Mouse (Mus musculus) large intestine, adult 2 months (tissue): Measurements from ENCODE around the gene Nle1. TPM values are rescaled to one million over a fixed set of nuclear protein-coding genes. Genes with fewer than 3 reads are reported as not detected.

ENCODE experiments used
- DNase-seq: peaks from one replicate; pipeline ENCODE4 v3.0.0-alpha.2; 2012; ENCODE audit warnings: low read depth, low spot score
- WGBS: fragments of 180-500 bp; shearing (Covaris S2); methylation state at CpG from one replicate; pipeline ENCODE4 v1.1.7; 2018; 5-methylcytosine and 5-hydroxymethylcytosine counted together
- polyA plus RNA-seq: library from polyadenylated mRNA; depleted of rRNA; stranded (reverse); fragments of >200 nt; gene quantifications from 2 replicates; pipeline ENCODE4 v1.2.3, GENCODE M21; 2012

Nle1 gene
- polyA plus RNA-seq, 1 experiment: 27.7 TPM

- WGBS: 75% methylated on average over 5 of the region's 5 CpGs
- DNase-seq: no peak
Measured at GRCm38 (mm10) chr11:82874924-82875323, 33.3 kb downstream of the Nle1 start.

DNA sequence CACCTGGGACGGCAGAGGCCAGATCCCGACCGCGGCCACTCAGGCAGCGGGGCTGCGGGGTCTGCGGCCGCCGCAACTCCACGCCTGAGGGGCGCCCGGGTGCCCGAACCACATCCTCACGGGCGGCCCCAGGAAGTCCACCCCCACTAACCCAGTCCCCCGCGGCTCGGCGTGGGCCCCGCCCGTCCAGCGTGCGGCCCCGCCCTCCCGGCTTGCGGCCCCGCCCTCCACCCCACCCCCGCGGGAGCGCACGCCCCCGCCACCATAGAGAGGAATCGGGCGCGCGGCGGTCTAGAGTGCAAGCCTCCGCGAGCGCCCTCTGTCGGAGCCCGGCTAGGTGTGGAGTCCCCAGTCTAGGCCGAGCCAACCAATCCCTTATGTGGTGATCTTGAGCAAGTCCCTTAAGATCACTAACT is 37.2 kb downstream of the Nle1 start, which contains the start of gene Rffl:
Gene Rffl (minus strand): TSS at position 180 of the 416 bp plus-strand sequence.
- DNase-seq: peak; percentile 77

GRCm38 (mm10) chr11:82870173-82871030 is 37.8 kb downstream of the Nle1 start:
- under 1% methylated on average over 36 of the region's 36 CpGs for WGBS
- DNase-seq: no peak

More for the DNA sequence above, 37.2 kb downstream of the Nle1 start, which contains the start of gene Rffl:
- under 1% methylated on average over 43 of the region's 43 CpGs for WGBS

DNA sequence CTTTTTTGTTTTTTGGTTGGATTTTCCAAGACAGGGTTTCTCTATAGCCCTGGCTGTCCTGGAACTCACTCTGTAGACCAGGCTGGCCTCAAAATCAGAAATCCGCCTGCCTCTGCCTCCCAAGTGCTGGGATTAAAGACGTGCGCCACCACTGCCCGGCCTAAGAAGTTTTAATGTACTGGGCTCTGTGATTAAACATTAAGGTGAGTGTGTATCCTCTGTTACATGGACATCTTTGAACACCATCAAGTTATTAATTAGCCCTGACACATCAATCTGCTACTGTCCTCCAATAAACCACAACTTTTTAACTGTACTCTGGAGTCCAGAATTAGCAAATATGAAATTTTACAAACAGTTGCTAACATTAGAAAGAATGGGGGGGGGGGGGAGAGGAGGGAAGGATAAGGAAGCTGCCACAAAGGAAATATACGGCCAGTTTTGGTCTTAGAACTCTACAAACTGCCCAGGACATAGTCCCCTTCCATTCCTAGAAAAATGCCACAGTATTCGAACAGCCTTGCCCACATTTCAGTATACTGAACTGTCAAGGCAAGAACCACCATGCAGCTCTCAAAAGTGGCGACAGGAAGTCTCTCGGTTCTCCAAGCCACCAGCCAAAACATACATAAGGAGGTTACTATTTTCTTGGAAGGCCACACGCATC is 38.6 kb downstream of the Nle1 start:
- DNase-seq: no peak
- 47% methylated on average over 9 of the region's 9 CpGs for WGBS

DNA sequence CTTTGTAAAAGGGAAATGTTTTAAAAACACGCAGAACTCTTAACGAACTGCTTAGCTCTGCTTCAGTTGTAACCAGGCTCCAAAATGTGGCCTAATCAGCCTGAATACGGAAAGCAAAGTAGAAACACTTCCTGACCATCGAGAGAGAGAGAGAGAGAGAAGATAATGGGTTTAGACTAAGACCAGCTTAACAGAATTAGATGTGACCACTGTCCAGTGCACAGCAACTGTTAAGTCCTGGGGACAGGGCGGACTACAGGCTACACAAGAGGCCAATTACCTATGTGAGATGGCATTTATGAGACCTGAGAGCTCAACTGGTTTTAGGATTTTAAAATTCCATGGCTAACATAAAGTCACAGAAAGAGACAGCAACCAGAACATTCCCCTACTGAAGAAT is 40.3 kb downstream of the Nle1 start:
- DNase-seq: no peak
- WGBS: 78% methylated on average over 5 of the region's 5 CpGs

- 54% methylated on average over 7 of the region's 7 CpGs for WGBS
- no peak for DNase-seq
Measured at GRCm38 (mm10) chr11:82866850-82867564, 41.2 kb downstream of the Nle1 start.

DNA sequence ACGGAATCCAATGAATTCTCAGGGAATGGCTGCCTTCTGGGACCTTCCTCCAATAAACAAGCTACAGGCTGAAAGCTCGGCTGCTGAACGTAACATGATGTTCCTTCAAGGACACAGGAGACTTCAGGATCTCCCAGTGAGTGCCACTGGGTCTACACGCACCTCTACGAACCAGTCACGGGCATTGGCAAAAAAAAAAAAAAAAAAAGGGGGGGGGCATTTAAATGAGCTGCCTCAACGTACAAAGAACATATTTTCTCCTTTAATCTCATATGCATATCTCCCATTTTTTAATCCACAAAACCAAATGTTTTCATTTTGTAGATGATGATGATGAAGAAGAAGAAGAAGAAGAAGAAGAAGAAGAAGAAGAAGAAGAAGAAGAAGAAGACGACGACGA is 42.3 kb downstream of the Nle1 start:
- DNase-seq: no peak
- WGBS: 87% methylated on average over 10 of the region's 10 CpGs

DNA sequence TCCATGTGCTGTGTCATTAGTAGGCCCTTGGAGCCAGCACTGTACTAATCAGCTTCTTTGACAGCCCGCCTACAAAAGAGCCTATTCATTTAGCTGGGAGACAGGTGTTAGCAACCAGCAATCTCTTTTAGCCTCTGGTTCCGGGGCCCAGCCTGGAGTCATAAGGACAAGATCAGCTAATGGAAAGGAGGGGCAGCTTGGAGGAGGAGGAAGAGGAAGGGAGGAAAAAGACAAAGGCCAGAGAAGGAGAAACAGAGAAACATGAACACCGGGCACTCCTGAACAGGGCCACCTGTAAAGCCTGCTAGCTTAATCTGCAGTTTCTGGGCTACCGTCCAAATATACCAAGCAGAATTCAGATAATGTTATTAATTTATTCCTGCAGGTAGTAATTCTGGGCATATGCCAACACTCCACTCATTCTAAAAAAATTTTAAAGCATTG is 44.7 kb downstream of the Nle1 start:
- no peak for DNase-seq
- WGBS: 27% methylated on average over 4 of the region's 4 CpGs

DNA sequence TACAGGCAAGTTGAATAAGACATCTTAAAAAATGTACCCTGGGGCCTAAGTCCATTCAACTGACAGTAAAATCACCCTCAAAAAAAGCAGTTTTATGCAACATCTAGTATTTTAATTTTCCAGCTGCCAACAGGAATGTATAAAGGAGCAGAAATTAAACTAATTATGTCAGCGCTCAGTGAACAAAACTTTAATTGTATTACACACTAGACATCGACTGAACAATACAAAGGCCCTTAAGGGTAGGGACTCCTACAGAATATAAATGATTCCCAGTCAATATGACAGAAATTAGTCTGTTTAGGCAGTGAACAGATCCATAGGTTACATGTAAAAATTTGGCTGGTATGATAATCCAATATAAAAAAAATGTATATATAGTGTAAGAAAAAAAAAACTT is 45.2 kb downstream of the Nle1 start:
- 53% methylated on average over 2 of the region's 2 CpGs for WGBS

DNA sequence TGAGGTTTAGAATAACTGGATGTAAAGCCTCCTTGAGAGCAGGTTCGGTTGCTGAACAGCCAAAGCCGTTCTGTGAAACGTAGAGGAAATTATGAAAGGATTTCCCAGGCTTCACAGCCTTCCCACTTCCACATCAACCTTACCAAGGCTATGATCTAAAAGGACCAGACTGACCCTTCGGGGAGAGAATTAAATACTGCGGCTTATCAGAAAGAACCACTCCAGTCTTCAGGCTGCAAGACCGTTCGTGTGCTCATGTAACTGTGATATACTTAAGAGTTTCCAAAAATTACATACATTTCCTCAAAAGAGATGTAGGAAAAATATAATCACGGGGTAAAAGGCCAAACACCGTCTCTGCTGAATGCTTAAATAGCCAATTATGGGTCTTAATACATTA is 45.6 kb downstream of the Nle1 start:
- 90% methylated on average over 9 of the region's 9 CpGs for WGBS
- DNase-seq: no peak

More for the DNA sequence above, 45.2 kb downstream of the Nle1 start:
- DNase-seq: no peak

DNA sequence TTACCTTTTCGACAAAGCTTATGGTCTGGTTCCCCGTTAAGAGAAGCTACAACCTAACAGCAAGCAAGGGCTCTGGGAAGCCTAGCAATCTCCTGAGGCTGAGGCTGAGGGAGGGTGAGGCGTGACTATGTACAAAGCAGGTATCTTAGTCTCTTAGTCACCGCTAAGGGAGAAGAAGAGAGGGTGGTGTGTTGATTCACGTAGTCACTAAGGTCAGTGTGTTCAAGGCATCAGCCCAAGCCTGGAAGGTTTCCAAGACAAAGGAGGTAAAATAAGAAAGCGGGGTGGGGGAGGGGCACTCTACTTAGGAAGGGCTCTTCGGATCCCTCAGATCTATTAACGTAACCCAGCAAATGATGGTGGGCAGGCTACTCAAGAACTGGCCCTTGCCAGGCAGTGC is 46.7 kb downstream of the Nle1 start:
- WGBS: 28% methylated on average over 8 of the region's 8 CpGs
- DNase-seq: peak; percentile 53

DNA sequence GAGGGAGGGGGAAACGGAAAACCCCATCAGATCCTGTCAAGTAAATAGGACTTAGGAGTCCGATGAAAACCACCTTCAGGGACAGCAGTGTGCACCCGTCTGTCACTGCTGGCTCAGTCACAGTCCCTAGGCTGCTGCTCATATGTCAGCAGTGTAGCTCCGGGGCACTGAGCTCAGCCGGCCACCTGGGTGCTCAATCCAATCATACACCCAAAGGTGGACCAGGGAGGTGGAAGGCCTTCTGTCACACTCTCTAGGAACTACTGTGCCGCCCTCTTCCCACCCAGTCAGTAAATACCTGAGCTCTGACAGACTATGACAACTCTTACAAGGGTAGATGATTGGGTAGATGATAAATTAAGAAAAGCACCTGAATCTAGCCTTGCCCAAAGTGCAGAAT is 47.5 kb downstream of the Nle1 start:
- no peak for DNase-seq
- 64% methylated on average over 6 of the region's 6 CpGs for WGBS

- no peak for DNase-seq
- WGBS: 84% methylated on average over 13 of the region's 13 CpGs
Measured at GRCm38 (mm10) chr11:82857307-82857848, 50.8 kb downstream of the Nle1 start.

GRCm38 (mm10) chr11:82856032-82856431 is 52.2 kb downstream of the Nle1 start:
- 87% methylated on average over 10 of the region's 10 CpGs for WGBS
- no peak for DNase-seq

DNA sequence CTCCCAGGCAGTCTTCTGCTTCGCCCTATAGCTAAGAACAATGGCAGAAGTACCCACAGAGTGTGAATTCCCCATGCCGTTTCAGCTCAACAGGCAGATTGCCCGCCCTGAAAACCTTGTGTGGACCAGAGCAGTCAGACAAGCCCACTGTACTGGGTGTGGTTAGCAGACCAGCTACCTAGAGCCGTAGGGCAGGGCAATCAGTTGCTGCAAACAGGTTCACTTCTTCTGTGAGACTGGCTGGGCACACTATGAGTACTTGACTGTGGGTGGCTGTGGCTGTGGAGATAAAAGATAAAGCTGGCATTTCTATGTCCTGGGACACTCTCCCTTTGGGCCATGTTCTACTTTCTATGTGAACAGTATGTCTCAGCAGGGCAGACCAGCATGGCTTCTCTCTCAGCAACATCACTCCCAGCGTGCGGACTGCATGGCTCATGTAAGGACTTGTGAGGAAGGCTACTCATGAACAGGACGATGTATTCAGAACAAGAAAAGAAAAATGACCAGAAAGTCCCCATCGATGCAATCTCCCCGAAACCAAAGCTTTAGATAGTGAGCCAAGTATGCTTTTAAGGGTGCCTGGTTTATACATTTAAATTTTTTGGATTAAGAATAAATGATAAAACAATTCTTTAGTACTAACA is 52.8 kb downstream of the Nle1 start:
- 77% methylated on average over 9 of the region's 9 CpGs for WGBS
- DNase-seq: no peak

DNA sequence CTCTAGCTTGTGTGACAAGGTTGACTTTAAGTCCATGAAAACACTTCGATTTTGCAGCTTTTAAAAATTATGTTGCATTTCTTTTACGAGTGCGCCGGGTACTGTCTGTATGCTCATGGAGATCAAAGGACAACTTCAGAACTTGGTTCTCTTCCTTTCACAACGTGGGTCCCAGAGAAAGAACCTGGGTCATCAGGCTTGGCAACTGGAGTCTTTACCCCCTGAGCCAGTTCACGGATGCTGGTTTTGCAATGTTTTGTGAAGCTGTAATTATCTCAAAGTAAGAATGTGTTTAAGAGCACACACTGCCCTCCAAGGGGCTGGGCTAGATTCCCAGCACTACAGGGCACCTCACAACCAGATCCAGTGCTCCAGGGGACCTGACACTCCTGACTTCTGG is 54.1 kb downstream of the Nle1 start:
- 72% methylated on average over 6 of the region's 6 CpGs for WGBS
- DNase-seq: no peak

- 88% methylated on average over 7 of the region's 7 CpGs for WGBS
- no peak for DNase-seq
Measured at GRCm38 (mm10) chr11:82852958-82853357, 55.3 kb downstream of the Nle1 start.

DNA sequence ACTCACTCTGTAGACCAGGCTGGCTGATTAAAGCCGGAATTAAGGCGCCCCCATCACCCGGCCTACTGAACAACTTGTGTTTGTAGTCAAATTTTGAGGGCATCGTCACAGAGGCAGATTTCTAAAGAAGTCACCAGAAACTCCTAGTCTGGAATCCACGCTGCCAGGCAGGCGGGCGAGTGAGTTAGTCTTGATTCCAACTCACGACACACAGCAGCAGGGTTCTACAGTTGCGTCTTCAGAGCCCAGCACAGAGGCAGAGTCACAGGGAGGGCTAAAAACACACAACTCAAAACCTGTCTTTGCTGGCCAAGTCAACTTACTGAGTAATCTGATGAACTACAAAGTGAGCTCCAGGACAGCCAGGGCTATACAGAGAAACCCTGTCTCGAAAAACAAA is 55.7 kb downstream of the Nle1 start:
- WGBS: 90% methylated on average over 10 of the region's 10 CpGs
- DNase-seq: no peak

- 83% methylated on average over 11 of the region's 11 CpGs for WGBS
- DNase-seq: no peak
Measured at GRCm38 (mm10) chr11:82852115-82852514, 56.1 kb downstream of the Nle1 start.
